Mouse (Mus musculus) myocyte (in vitro differentiated cells): ENCODE results near the gene Ank.

Experiments used
- CEBPB ChIP-seq: IDR thresholded peaks from 2 replicates; pipeline ENCODE4 v1.6.1; 2011; ENCODE audit warnings: mild to moderate bottlenecking, moderate library complexity; ENCODE audit not compliant: poor library complexity, insufficient read depth, severe bottlenecking
- MAX ChIP-seq: IDR thresholded peaks from one replicate; pipeline ENCODE4 v1.6.1; 2011; ENCODE audit warnings: low read depth, mild to moderate bottlenecking, control low read depth
- MYOG ChIP-seq, 3 experiments: IDR thresholded peaks; one replicate each; pipeline ENCODE4 v1.6.1; 2011; ENCODE audit warnings: control low read depth in 2 of 3, low read depth in 2 of 3, mild to moderate bottlenecking in 2 of 3; ENCODE audit not compliant: insufficient read length in 2 of 3, control insufficient read depth in 1 of 3, insufficient read depth in 1 of 3
- POLR2A ChIP-seq: IDR thresholded peaks from one replicate; pipeline ENCODE4 v1.6.1; 2011; ENCODE audit warnings: low read depth, mild to moderate bottlenecking, control low read depth, moderate library complexity; ENCODE audit not compliant: insufficient read length
- POLR2AphosphoS2 ChIP-seq: IDR thresholded peaks from one replicate; pipeline ENCODE4 v1.6.1; 2011; ENCODE audit warnings: low read depth, control low read depth; ENCODE audit not compliant: insufficient read length
- TCF12 ChIP-seq: IDR thresholded peaks from one replicate; pipeline ENCODE4 v1.6.1; 2011; ENCODE audit warnings: mild to moderate bottlenecking, control low read depth; ENCODE audit not compliant: poor library complexity, insufficient read depth, severe bottlenecking

- no peak for TF ChIP-seq CEBPB
- TF ChIP-seq MAX = no peak
- TF ChIP-seq MYOG (IDR thresholded peaks at IDR 0.05; ENCODE audit: control insufficient read depth in 1 of 3, insufficient read depth in 1 of 3, insufficient read length in 2 of 3, low read depth in 2 of 3) = peak in 2 of 3 experiments; percentile 16 to 72
- TF ChIP-seq TCF12 = peak; percentile 42
- TF ChIP-seq POLR2A = no peak
- no peak for TF ChIP-seq POLR2AphosphoS2
Observed at GRCm38 (mm10) chr15:27530023-27530422, 63.5 kb downstream of the Ank start.
